In the genomic region with DNA sequence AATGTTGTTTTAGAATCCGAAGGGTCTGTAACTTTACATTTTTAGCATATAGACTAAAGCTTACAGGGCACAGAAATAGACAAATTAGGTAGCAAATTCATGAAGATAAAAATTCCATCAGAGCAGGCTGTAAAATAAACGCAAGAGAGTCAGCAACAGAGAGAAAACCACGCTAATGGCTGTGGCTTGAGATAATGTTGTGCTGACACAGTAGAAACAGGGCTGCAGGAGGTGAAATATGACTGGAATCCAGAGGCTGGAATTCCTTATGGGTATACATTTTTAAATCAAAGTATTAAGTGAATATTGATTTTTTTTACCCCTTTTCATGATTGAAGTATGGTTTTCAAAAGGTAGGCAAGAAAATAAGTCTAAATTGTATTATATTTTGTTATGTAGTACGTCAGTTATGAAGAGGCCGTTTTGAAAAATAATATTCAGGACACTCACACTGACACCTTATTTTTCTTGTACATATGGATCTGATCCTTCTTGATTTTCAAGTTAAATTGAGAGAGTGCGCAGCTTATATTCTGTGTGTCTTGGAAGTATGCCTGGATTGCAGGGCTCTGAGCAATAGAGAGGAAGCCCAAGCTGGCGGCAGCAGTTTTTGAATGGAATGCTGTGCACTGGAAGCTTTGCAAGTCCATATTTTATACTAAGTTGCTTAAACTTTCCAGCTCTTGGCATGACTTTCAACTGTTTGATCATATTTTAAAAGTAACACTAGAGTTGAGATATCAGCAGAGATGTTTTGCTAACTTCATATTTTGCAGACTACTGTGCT, we compare ENCODE assay signal across 15 mouse cellular contexts.
A peak's percentile ranks its signal among the peaks of the same experiment; 100 is the strongest.
DNase-seq lines count a peak whose midpoint lies in the region; ATAC-seq and TF ChIP-seq lines count a peak whose summit lies in the region.
"Had no signal": no experiment of that assay in that cellular context is flagged by ENCODE, and none has a peak within 500 bp of the region (broad histone marks: within the 10 kb centered on the region; RNA-seq: fewer than 3 reads in every experiment).

No protein-coding gene starts in this region.

- H3K4me2 ChIP-seq in forebrain, postnatal 0 days (ENCODE audit: low read depth), result no peak overlapping the region
- H3K4me2 ChIP-seq in forebrain, embryonic 12.5 days, result no peak overlapping the region
- H3K4me2 ChIP-seq in lung, embryonic 14.5 days, result no peak overlapping the region
- no peak overlapping the region for H3K4me2 ChIP-seq in lung, postnatal 0 days (replicated peaks; ENCODE audit: low read depth, low read length)
- no peak overlapping the region for H3K4me2 ChIP-seq in intestine, postnatal 0 days (replicated peaks; ENCODE audit: low read depth)

- H3K27ac ChIP-seq in forebrain, postnatal 0 days (ENCODE audit: low read depth, low read length), result no peak overlapping the region
- no peak overlapping the region for H3K27ac ChIP-seq in forebrain, embryonic 12.5 days
- 0 out of 2 replicates have a peak overlapping the region, but pooled peaks have one; percentile 46 for H3K27ac ChIP-seq in lung, embryonic 14.5 days (ENCODE audit: low read depth)
- H3K27ac ChIP-seq in lung, postnatal 0 days (ENCODE audit: low read length), result no peak overlapping the region
- no peak overlapping the region for H3K27ac ChIP-seq in midbrain, embryonic 10.5 days (replicated peaks)
- H3K27ac ChIP-seq in intestine, postnatal 0 days (ENCODE audit: low read depth, low read length), result no peak overlapping the region
- H3K27ac ChIP-seq: heart, embryonic 10.5 days; hindbrain, embryonic 10.5 days; stomach, postnatal 0 days had no signal

- peak; percentile 65 for ATAC-seq in forebrain, postnatal 0 days
- no peak for ATAC-seq in forebrain, embryonic 12.5 days (ENCODE audit: low FRiP score)
- peak; percentile 92 for ATAC-seq in lung, embryonic 14.5 days (ENCODE audit: insufficient read depth)
- ATAC-seq in lung, postnatal 0 days, result peak; percentile 35; the same call in 1 of the 2 replicates
- no peak for ATAC-seq in intestine, postnatal 0 days

- no peaks in the 10 kb centered on the region for H3K27me3 ChIP-seq in forebrain, postnatal 0 days (ENCODE audit: insufficient read depth, low read length)
- H3K27me3 ChIP-seq in forebrain, embryonic 12.5 days, result no peaks in the 10 kb centered on the region
- H3K27me3 ChIP-seq in lung, embryonic 14.5 days (ENCODE audit: insufficient read depth, low read length), result no peaks in the 10 kb centered on the region
- no peaks in the 10 kb centered on the region for H3K27me3 ChIP-seq in lung, postnatal 0 days (replicated peaks; ENCODE audit: insufficient read depth, low read length)
- no peaks in the 10 kb centered on the region for H3K27me3 ChIP-seq in midbrain, embryonic 10.5 days (ENCODE audit: low read depth, poor library complexity, severe bottlenecking)
- H3K27me3 ChIP-seq in intestine, postnatal 0 days (replicated peaks; ENCODE audit: control insufficient read depth, insufficient read depth, low read length), result no peaks in the 10 kb centered on the region
- H3K27me3 ChIP-seq: CH12.LX had no signal

- WGBS in forebrain, postnatal 0 days, result 71% methylated on average over 7 of the region's 7 CpGs
- WGBS in forebrain, embryonic 12.5 days, result 80% methylated on average over 7 of the region's 7 CpGs
- WGBS in lung, embryonic 14.5 days, result 25% methylated on average over 7 of the region's 7 CpGs
- 31% methylated on average over 7 of the region's 7 CpGs for WGBS in lung, postnatal 0 days
- WGBS in midbrain, embryonic 10.5 days, result 78% methylated on average over 7 of the region's 7 CpGs
- 57% methylated on average over 7 of the region's 7 CpGs for WGBS in intestine, postnatal 0 days

- no peak for TF ChIP-seq CTCF in forebrain, postnatal 0 days (IDR thresholded peaks at IDR 0.05; ENCODE audit: low read depth)
- no peak for TF ChIP-seq CTCF in lung, embryonic 14.5 days (IDR thresholded peaks at IDR 0.05; ENCODE audit: low read depth)
- no peak for TF ChIP-seq CTCF in lung, postnatal 0 days (IDR thresholded peaks at IDR 0.05)
- TF ChIP-seq CTCF in intestine, postnatal 0 days (IDR thresholded peaks at IDR 0.05; ENCODE audit: low read depth), result no peak

- H3K9ac ChIP-seq in forebrain, postnatal 0 days, result no peak overlapping the region
- H3K9ac ChIP-seq in forebrain, embryonic 12.5 days, result no peak overlapping the region
- no peak overlapping the region for H3K9ac ChIP-seq in lung, embryonic 14.5 days
- no peak overlapping the region for H3K9ac ChIP-seq in lung, postnatal 0 days (replicated peaks; ENCODE audit: low read depth)
- no peak overlapping the region for H3K9ac ChIP-seq in intestine, postnatal 0 days (ENCODE audit: low read depth, low read length)

- no peaks in the 10 kb centered on the region for H3K9me3 ChIP-seq in forebrain, postnatal 0 days (ENCODE audit: low read length)
- H3K9me3 ChIP-seq in forebrain, embryonic 12.5 days, result no peaks in the 10 kb centered on the region
- H3K9me3 ChIP-seq in lung, embryonic 14.5 days (ENCODE audit: low read depth, low read length), result no peaks in the 10 kb centered on the region
- no peaks in the 10 kb centered on the region for H3K9me3 ChIP-seq in lung, postnatal 0 days (ENCODE audit: low read length)
- no peaks in the 10 kb centered on the region for H3K9me3 ChIP-seq in midbrain, embryonic 10.5 days (replicated peaks)
- no peaks in the 10 kb centered on the region for H3K9me3 ChIP-seq in intestine, postnatal 0 days (ENCODE audit: control insufficient read depth)
- H3K9me3 ChIP-seq: heart, embryonic 10.5 days; hindbrain, embryonic 10.5 days had no signal

- H3K4me3 ChIP-seq in forebrain, postnatal 0 days (ENCODE audit: low read depth, low read length), result no peak overlapping the region
- no peak overlapping the region for H3K4me3 ChIP-seq in forebrain, embryonic 12.5 days (replicated peaks)
- H3K4me3 ChIP-seq in lung, embryonic 14.5 days (ENCODE audit: low read depth, low read length), result no peak overlapping the region
- no peak overlapping the region for H3K4me3 ChIP-seq in lung, postnatal 0 days (ENCODE audit: low read depth, low read length)
- H3K4me3 ChIP-seq in midbrain, embryonic 10.5 days, result no peak overlapping the region
- no peak overlapping the region for H3K4me3 ChIP-seq in intestine, postnatal 0 days (ENCODE audit: low read depth, low read length)
- H3K4me3 ChIP-seq: erythroblast, embryonic 14.5 days; heart, embryonic 10.5 days; hindbrain, embryonic 10.5 days had no signal

- H3K4me1 ChIP-seq in forebrain, postnatal 0 days (ENCODE audit: insufficient read depth), result no peaks in the 10 kb centered on the region
- no peaks in the 10 kb centered on the region for H3K4me1 ChIP-seq in forebrain, embryonic 12.5 days
- no peaks in the 10 kb centered on the region; the same call in 1 of the 2 replicates for H3K4me1 ChIP-seq in lung, embryonic 14.5 days (ENCODE audit: insufficient read depth)
- H3K4me1 ChIP-seq in lung, postnatal 0 days (ENCODE audit: insufficient read depth, low read depth, low read length), result no peaks in the 10 kb centered on the region
- no peaks in the 10 kb centered on the region for H3K4me1 ChIP-seq in midbrain, embryonic 10.5 days
- H3K4me1 ChIP-seq in intestine, postnatal 0 days (replicated peaks; ENCODE audit: control insufficient read depth, insufficient read depth, low read length), result no peaks in the 10 kb centered on the region

- H3K36me3 ChIP-seq in forebrain, postnatal 0 days (ENCODE audit: insufficient read depth), result no peaks in the 10 kb centered on the region
- H3K36me3 ChIP-seq in forebrain, embryonic 12.5 days (replicated peaks), result no peaks in the 10 kb centered on the region
- H3K36me3 ChIP-seq in lung, embryonic 14.5 days (ENCODE audit: insufficient read depth), result no peaks in the 10 kb centered on the region
- no peaks in the 10 kb centered on the region for H3K36me3 ChIP-seq in lung, postnatal 0 days (ENCODE audit: insufficient read depth, low read length)
- no peaks in the 10 kb centered on the region for H3K36me3 ChIP-seq in midbrain, embryonic 10.5 days
- no peaks in the 10 kb centered on the region for H3K36me3 ChIP-seq in intestine, postnatal 0 days (ENCODE audit: control insufficient read depth, insufficient read depth)
- H3K36me3 ChIP-seq: heart, embryonic 10.5 days; hindbrain, embryonic 10.5 days had no signal

- no peak for TF ChIP-seq EP300 in lung, postnatal 0 days (IDR thresholded peaks at IDR 0.05)

- DNase-seq in forebrain, postnatal 0 days, result peak; percentile 59
- DNase-seq in lung, embryonic 14.5 days, result peak; percentile 88
- DNase-seq in lung, postnatal 25 days (ENCODE audit: low spot score), result no peak
- DNase-seq in NIH3T3 (ENCODE audit: low read depth), result peak; percentile 83
- peak; percentile 63 for DNase-seq in lung, postnatal 0 days (ENCODE audit: low spot score)
- no peak for DNase-seq in midbrain, embryonic 10.5 days (ENCODE audit: low spot score)
- DNase-seq: adrenal gland, adult 8-10 months; kidney, adult 9 months had no signal

Comparison
In these comparisons a context has a peak if more than half of its experiments do, and no peak if none do; other contexts are left out.
1. ATAC-seq: peak in forebrain, postnatal 0 days (single experiment), lung, embryonic 14.5 days (single experiment) and lung, postnatal 0 days (single experiment); none in forebrain, embryonic 12.5 days (single experiment) and intestine, postnatal 0 days (single experiment).
2. DNase-seq: peak in forebrain, postnatal 0 days (single experiment), lung, embryonic 14.5 days (single experiment), NIH3T3 (single experiment) and lung, postnatal 0 days (single experiment); none in lung, postnatal 25 days (single experiment) and midbrain, embryonic 10.5 days (single experiment).